Mouse (Mus musculus) hindbrain, embryonic 16.5 days (tissue): ENCODE data around the gene Lrrc74b. TPM values are rescaled to one million over a fixed set of nuclear protein-coding genes. Genes with fewer than 3 reads are reported as not detected.

Source experiments
- ATAC-seq: fragments of 200-750 bp; cut with Nextera tagmentation; 2 replicates; pipeline ENCODE4 v1.8.0; 2017; ENCODE audit warnings: moderate TSS enrichment, moderate library complexity
- H3K27ac ChIP-seq: fragments of 300-500 bp; sonication (generic); 2 replicates; pipeline ENCODE4 v1.5.1; 2014; ENCODE audit warnings: low read depth, mild to moderate bottlenecking, control low read depth, low read length, moderate library complexity
- H3K27me3 ChIP-seq: fragments of 300-500 bp; sonication (generic); replicated peaks from 2 replicates; pipeline ENCODE4 v1.6.1; 2014; ENCODE audit warnings: low read length; ENCODE audit not compliant: control insufficient read depth, insufficient read depth
- H3K36me3 ChIP-seq: fragments of 300-500 bp; sonication (generic); 2 replicates; pipeline ENCODE4 v1.6.1; 2014; ENCODE audit warnings: mild to moderate bottlenecking, low read length, moderate library complexity, mixed read lengths; ENCODE audit not compliant: control insufficient read depth, insufficient read depth
- H3K4me1 ChIP-seq: fragments of 300-500 bp; sonication (generic); 2 replicates; pipeline ENCODE4 v1.6.1; 2014; ENCODE audit warnings: low read depth, low read length; ENCODE audit not compliant: control insufficient read depth, insufficient read depth
- H3K4me2 ChIP-seq: fragments of 300-500 bp; sonication (generic); 2 replicates; pipeline ENCODE4 v1.6.1; 2014; ENCODE audit warnings: mild to moderate bottlenecking, low read length, control low read depth, moderate library complexity
- H3K4me3 ChIP-seq: fragments of 300-500 bp; sonication (generic); 2 replicates; pipeline ENCODE4 v1.5.1; 2014; ENCODE audit warnings: mild to moderate bottlenecking, low read length, control low read depth, moderate library complexity
- H3K9ac ChIP-seq: fragments of 300-500 bp; sonication (generic); 2 replicates; pipeline ENCODE4 v1.6.1; 2014; ENCODE audit warnings: low read depth, mild to moderate bottlenecking, control low read depth, low read length, moderate library complexity
- H3K9me3 ChIP-seq: fragments of 300-500 bp; sonication (generic); 2 replicates; pipeline ENCODE4 v1.6.1; 2014; ENCODE audit warnings: mild to moderate bottlenecking, low read length, moderate library complexity; ENCODE audit not compliant: control insufficient read depth
- WGBS: fragments of 180-500 bp; shearing (Covaris S2); extraction: QIAGEN DNeasy Blood & Tissue Kit; methylation state at CpG from one replicate; pipeline ENCODE4 v1.1.7; 2014; 5-methylcytosine and 5-hydroxymethylcytosine counted together
- polyA plus RNA-seq: library from polyadenylated mRNA; unstranded; fragments of >200 nt; fragmentation: Nextera tagmentation; extraction: Ambion mirVana; gene quantifications from 2 replicates; pipeline ENCODE4 v1.2.1, GENCODE M21; 2015

The Lrrc74b gene
- polyA plus RNA-seq, 1 experiment from 2014 or later: 1.8 TPM

DNA sequence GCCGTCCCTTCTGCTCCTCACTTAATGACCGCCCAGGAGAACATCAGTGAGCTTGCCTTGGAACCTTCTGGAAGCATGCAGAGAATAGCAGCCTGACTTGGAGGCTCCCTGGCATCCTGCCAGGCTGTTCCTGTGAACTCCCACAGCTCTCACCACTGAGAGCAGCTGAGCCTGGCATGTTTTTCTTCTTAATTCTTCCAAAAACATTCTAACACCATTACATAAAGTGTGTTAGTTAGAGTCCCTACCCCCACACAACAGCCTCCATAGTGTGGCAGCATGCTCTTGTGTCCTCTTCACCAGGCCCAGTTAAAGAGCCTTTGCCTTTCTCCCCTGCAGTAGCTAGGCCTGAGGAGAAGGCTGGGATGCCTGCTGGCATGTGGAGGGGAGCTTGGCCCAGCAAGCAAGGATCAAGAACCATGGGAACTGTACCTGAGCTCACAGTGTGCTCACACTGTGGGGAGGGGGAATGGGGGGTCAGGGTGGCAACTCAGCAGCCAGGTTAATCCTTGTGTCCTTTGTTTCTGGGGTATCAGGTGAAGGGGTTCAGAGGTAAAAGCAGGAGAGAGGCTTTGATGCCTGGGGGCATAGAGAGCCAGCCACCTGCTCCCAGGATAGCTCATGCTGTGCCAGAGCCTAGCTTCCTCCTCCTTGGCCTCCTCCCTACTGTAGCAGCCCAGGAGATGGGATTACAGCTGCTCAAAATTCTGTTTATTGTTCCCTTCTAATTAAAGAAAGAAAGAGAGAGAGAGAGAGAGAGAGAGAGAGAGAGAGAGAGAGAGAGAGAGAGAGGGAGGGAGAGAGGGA, 64.3 kb downstream of the Lrrc74b start:
- H3K36me3 ChIP-seq: no peaks in the 10 kb centered on the region
- ATAC-seq: 0 out of 2 replicates have a peak, but pooled peaks have one; percentile 25
- H3K4me1 ChIP-seq: peaks cover 13% of the 10 kb centered on the region
- H3K9ac ChIP-seq: no peak overlapping the region
- peak overlapping the region; percentile 30; the same call in 1 of the 2 replicates for H3K27ac ChIP-seq
- H3K27me3 ChIP-seq: no peaks in the 10 kb centered on the region; the same call in 1 of the 2 replicates
- H3K4me3 ChIP-seq: no peak overlapping the region
- WGBS: 45% methylated on average over 2 of the region's 2 CpGs
- no peak overlapping the region for H3K4me2 ChIP-seq
- no peaks in the 10 kb centered on the region for H3K9me3 ChIP-seq

Other genes with a start within 250 kb of the Lrrc74b start
- gene Serpind1, start 229.9 kb downstream of the Lrrc74b start, polyA plus RNA-seq: 4.4 and 6.0 TPM in 2 replicates
- 24.2 and 24.4 TPM in 2 replicates for gene Snap29, start 155.3 kb downstream of the Lrrc74b start, polyA plus RNA-seq
- gene Pi4ka, start 154.9 kb downstream of the Lrrc74b start, polyA plus RNA-seq: 58.1 and 70.6 TPM in 2 replicates
- gene Crkl, start 109.3 kb downstream of the Lrrc74b start, polyA plus RNA-seq: 74.3 and 74.6 TPM in 2 replicates
- gene Aifm3, start 71.6 kb downstream of the Lrrc74b start, polyA plus RNA-seq: 13.4 and 14.8 TPM in 2 replicates
- 140 and 149 TPM in 2 replicates for gene Lztr1, start 52.6 kb downstream of the Lrrc74b start, polyA plus RNA-seq
- gene Thap7, start 30.1 kb downstream of the Lrrc74b start, polyA plus RNA-seq: 65.1 and 65.8 TPM in 2 replicates
- 3.0 and 3.2 TPM in 2 replicates for gene P2rx6, start 638 bp upstream of the Lrrc74b start, polyA plus RNA-seq
- 53.9 and 54.6 TPM in 2 replicates for gene Slc7a4, start 22.0 kb upstream of the Lrrc74b start, polyA plus RNA-seq
- gene Smpd4, start 58.1 kb upstream of the Lrrc74b start, polyA plus RNA-seq: 23.6 and 30.4 TPM in 2 replicates
- gene Ccdc74a, start 85.2 kb upstream of the Lrrc74b start, polyA plus RNA-seq: 16.6 and 18.0 TPM in 2 replicates
- 43.2 and 52.6 TPM in 2 replicates for gene Med15, start 171.6 kb upstream of the Lrrc74b start, polyA plus RNA-seq
- 90.2 and 98.7 TPM in 2 replicates for gene Klhl22, start 198.4 kb upstream of the Lrrc74b start, polyA plus RNA-seq
- gene Scarf2, start 236.0 kb upstream of the Lrrc74b start, polyA plus RNA-seq: 1.4 TPM in 2 replicates